Mouse (Mus musculus): ENCODE measurements at regions not wholly inside any gene's neighbourhood (a gene's known extent, or its start where the extent isn't known, plus 50 kb on each side); places are given as distances from the start of the nearest gene placed in this dataset.

GRCm38 (mm10) chr8:56682564-56682963 lies 131.7 kb downstream of the Fbxo8 start:
- Histone ChIP-seq H3K27ac (replicated peaks; ENCODE audit: low read depth, low read length) (no peak overlapping the region), H3K4me3 (replicated peaks; ENCODE audit: low read length) (no peak overlapping the region), H3K4me2 (replicated peaks; ENCODE audit: low read depth, low read length, severe bottlenecking) (no peak overlapping the region), H3K27me3 (ENCODE audit: control insufficient read depth, insufficient read depth, low read length) (no peaks in the 10 kb centered on the region), H3K4me1 (ENCODE audit: control insufficient read depth, insufficient read depth, low read length) (0 out of 2 replicates have a peak, but pooled peaks cover 3% of the 10 kb centered on the region), H3K9me3 (ENCODE audit: control insufficient read depth, low read length) (no peaks in the 10 kb centered on the region), H3K36me3 (ENCODE audit: control insufficient read depth, insufficient read depth, low read length) (no peaks in the 10 kb centered on the region), H3K9ac (ENCODE audit: low read depth, low read length, severe bottlenecking) (no peak overlapping the region)
- DNase-seq (ENCODE audit: low spot score) (peak; percentile 42), ATAC-seq (ENCODE audit: low FRiP score, low read depth) (no peak)
- no peak for TF ChIP-seq POLR2A (IDR thresholded peaks at IDR 0.05; ENCODE audit: borderline replicate concordance, extremely low read depth, insufficient read depth, insufficient read length)
- WGBS: 9% methylated on average over 3 of the region's 3 CpGs

DNA sequence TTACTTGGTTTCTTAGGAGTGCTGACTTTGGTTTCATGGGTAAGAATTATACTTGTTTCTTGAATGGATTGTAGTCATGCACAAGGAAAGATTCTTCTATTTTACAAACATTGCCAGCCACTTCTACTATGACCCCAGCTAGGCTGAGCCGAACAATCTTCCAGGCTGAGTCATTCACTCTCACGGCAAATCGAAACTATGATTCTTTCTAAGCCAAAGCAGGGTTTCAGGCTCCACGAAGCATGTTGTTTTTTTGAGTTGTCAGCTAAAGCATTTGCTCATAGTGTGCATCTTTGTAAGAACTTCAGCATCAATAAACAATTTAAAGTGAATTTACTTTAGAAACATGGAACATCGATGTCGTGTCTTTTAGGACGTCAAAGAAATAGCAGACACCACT lies 133.5 kb downstream of the Fbxo8 start:
- WGBS: 83% methylated on average over 7 of the region's 7 CpGs
- Histone ChIP-seq H3K27me3 (ENCODE audit: control insufficient read depth, insufficient read depth, low read length) (no peaks in the 10 kb centered on the region), H3K9ac (ENCODE audit: low read depth, low read length, severe bottlenecking) (no peak overlapping the region), H3K4me1 (ENCODE audit: control insufficient read depth, insufficient read depth, low read length) (0 out of 2 replicates have a peak, but pooled peaks cover 3% of the 10 kb centered on the region), H3K4me2 (replicated peaks; ENCODE audit: low read depth, low read length, severe bottlenecking) (no peak overlapping the region), H3K9me3 (ENCODE audit: control insufficient read depth, low read length) (no peaks in the 10 kb centered on the region), H3K36me3 (ENCODE audit: control insufficient read depth, insufficient read depth, low read length) (no peaks in the 10 kb centered on the region), H3K27ac (replicated peaks; ENCODE audit: low read depth, low read length) (no peak overlapping the region), H3K4me3 (replicated peaks; ENCODE audit: low read length) (no peak overlapping the region)
- DNase-seq (ENCODE audit: low spot score) (no peak), ATAC-seq (ENCODE audit: low FRiP score, low read depth) (no peak)
- TF ChIP-seq POLR2A (IDR thresholded peaks at IDR 0.05; ENCODE audit: borderline replicate concordance, extremely low read depth, insufficient read depth, insufficient read length): no peak

- ATAC-seq (ENCODE audit: low FRiP score, low read depth): no peak
- 80% methylated on average over 1 of the region's 1 CpGs for WGBS
- Histone ChIP-seq H3K4me3 (replicated peaks; ENCODE audit: low read length) (no peak overlapping the region), H3K27ac (replicated peaks; ENCODE audit: low read depth, low read length) (no peak overlapping the region), H3K9me3 (ENCODE audit: control insufficient read depth, low read length) (no peaks in the 10 kb centered on the region), H3K27me3 (ENCODE audit: control insufficient read depth, insufficient read depth, low read length) (no peaks in the 10 kb centered on the region), H3K4me2 (replicated peaks; ENCODE audit: low read depth, low read length, severe bottlenecking) (no peak overlapping the region), H3K9ac (ENCODE audit: low read depth, low read length, severe bottlenecking) (no peak overlapping the region), H3K36me3 (ENCODE audit: control insufficient read depth, insufficient read depth, low read length) (no peaks in the 10 kb centered on the region), H3K4me1 (ENCODE audit: control insufficient read depth, insufficient read depth, low read length) (no peaks in the 10 kb centered on the region)
- DNase-seq (ENCODE audit: low spot score): no peak
- no peak for TF ChIP-seq POLR2A (IDR thresholded peaks at IDR 0.05; ENCODE audit: borderline replicate concordance, extremely low read depth, insufficient read depth, insufficient read length)
Measured at GRCm38 (mm10) chr8:56695436-56695835, 144.5 kb downstream of the Fbxo8 start.

- no peak for DNase-seq (ENCODE audit: low spot score)
- ATAC-seq (ENCODE audit: low FRiP score, low read depth): no peak
Measured at GRCm38 (mm10) chr8:56700580-56701145, 149.8 kb downstream of the Fbxo8 start.

GRCm38 (mm10) chr8:56706377-56706776 lies 155.5 kb downstream of the Fbxo8 start:
- H3K4me3 ChIP-seq (replicated peaks; ENCODE audit: low read length): no peak overlapping the region
- ATAC-seq (ENCODE audit: low FRiP score, low read depth) (no peak), DNase-seq (ENCODE audit: low spot score) (no peak)
- 27% methylated on average over 10 of the region's 10 CpGs for WGBS
- no peaks in the 10 kb centered on the region for H3K9me3 ChIP-seq (ENCODE audit: control insufficient read depth, low read length)
- TF ChIP-seq POLR2A (IDR thresholded peaks at IDR 0.05; ENCODE audit: borderline replicate concordance, extremely low read depth, insufficient read depth, insufficient read length): no peak
- no peaks in the 10 kb centered on the region for H3K27me3 ChIP-seq (ENCODE audit: control insufficient read depth, insufficient read depth, low read length)
- H3K9ac ChIP-seq (ENCODE audit: low read depth, low read length, severe bottlenecking): no peak overlapping the region
- no peak overlapping the region for H3K27ac ChIP-seq (replicated peaks; ENCODE audit: low read depth, low read length)
- no peaks in the 10 kb centered on the region for H3K36me3 ChIP-seq (ENCODE audit: control insufficient read depth, insufficient read depth, low read length)
- H3K4me1 ChIP-seq (ENCODE audit: control insufficient read depth, insufficient read depth, low read length): no peaks in the 10 kb centered on the region; the same call in 1 of the 2 replicates
- H3K4me2 ChIP-seq (replicated peaks; ENCODE audit: low read depth, low read length, severe bottlenecking): peak overlapping the region; percentile 26

More at GRCm38 (mm10) chr8:56700580-56701145, 149.8 kb downstream of the Fbxo8 start:
- H3K27me3 ChIP-seq (ENCODE audit: control insufficient read depth, insufficient read depth, low read length): no peaks in the 10 kb centered on the region
- no peak for TF ChIP-seq POLR2A (IDR thresholded peaks at IDR 0.05; ENCODE audit: borderline replicate concordance, extremely low read depth, insufficient read depth, insufficient read length)
- no peaks in the 10 kb centered on the region for H3K9me3 ChIP-seq (ENCODE audit: control insufficient read depth, low read length)
- H3K9ac ChIP-seq (ENCODE audit: low read depth, low read length, severe bottlenecking): no peak overlapping the region
- no peak overlapping the region for H3K4me2 ChIP-seq (replicated peaks; ENCODE audit: low read depth, low read length, severe bottlenecking)
- no peak overlapping the region for H3K4me3 ChIP-seq (replicated peaks; ENCODE audit: low read length)
- H3K4me1 ChIP-seq (ENCODE audit: control insufficient read depth, insufficient read depth, low read length): no peaks in the 10 kb centered on the region
- H3K36me3 ChIP-seq (ENCODE audit: control insufficient read depth, insufficient read depth, low read length): no peaks in the 10 kb centered on the region
- 75% methylated on average over 2 of the region's 2 CpGs for WGBS
- no peak overlapping the region for H3K27ac ChIP-seq (replicated peaks; ENCODE audit: low read depth, low read length)

Data from limb, embryonic 14.5 days (tissue).